Mouse (Mus musculus) spleen, adult 12 weeks (tissue): Measurements from ENCODE around the gene Mccc2.

Experiments used
- DNase-seq: peaks from one replicate; pipeline ENCODE4 v3.0.0; 2022; ENCODE audit warnings: low spot score

Mccc2 gene

GRCm38 (mm10) chr13:99939320-99939671, 76.1 kb downstream of the Mccc2 start:
- no peak for DNase-seq

GRCm38 (mm10) chr13:99938606-99939319, 76.7 kb downstream of the Mccc2 start:
- DNase-seq: no peak

GRCm38 (mm10) chr13:99937741-99938140, 77.7 kb downstream of the Mccc2 start:
- DNase-seq: no peak

GRCm38 (mm10) chr13:99932406-99932805, 83.0 kb downstream of the Mccc2 start:
- no peak for DNase-seq

GRCm38 (mm10) chr13:99931502-99931901, 83.9 kb downstream of the Mccc2 start:
- DNase-seq: no peak

- DNase-seq: no peak
Observed at GRCm38 (mm10) chr13:99926249-99926648, 89.2 kb downstream of the Mccc2 start.

- DNase-seq: no peak
Observed at GRCm38 (mm10) chr13:99915632-99916031, 99.8 kb downstream of the Mccc2 start.

- no peak for DNase-seq
Observed at GRCm38 (mm10) chr13:99900965-99901364, 114.5 kb downstream of the Mccc2 start, which contains the start of gene Cartpt. Gene Cartpt, minus strand, starts transcription at chr13:99901091.

- DNase-seq: no peak
Observed at GRCm38 (mm10) chr13:99900557-99900892, 114.9 kb downstream of the Mccc2 start.

GRCm38 (mm10) chr13:99899670-99900556, 115.5 kb downstream of the Mccc2 start:
- no peak for DNase-seq

GRCm38 (mm10) chr13:99898816-99899215, 116.6 kb downstream of the Mccc2 start:
- no peak for DNase-seq
